Comparison of ENCODE assay signal across 8 mouse cellular contexts in genomic region chr2:32150562-32150923, GRCm38 (mm10). TPM values are rescaled to one million over a fixed set of nuclear protein-coding genes. Genes with fewer than 3 reads are reported as not detected.
DNase-seq lines count a peak whose midpoint lies in the region; ATAC-seq and TF ChIP-seq lines count a peak whose summit lies in the region.

No protein-coding gene starts in this region.

- peaks cover 31% of the 10 kb centered on the region for H3K4me1 ChIP-seq in heart, postnatal 0 days (ENCODE audit: control insufficient read depth, insufficient read depth)
- H3K4me1 ChIP-seq in ES-E14 (ENCODE audit: control insufficient read depth in 2 of 2, insufficient read depth in 2 of 2, low read length in 2 of 2, poor library complexity in 1 of 2), result peaks cover 5 to 33% of the 10 kb centered on the region in 2 experiments; a peak in 3 of 4 replicates
- peaks cover 53% of the 10 kb centered on the region for H3K4me1 ChIP-seq in hindbrain, embryonic 10.5 days (replicated peaks)
- H3K4me1 ChIP-seq in midbrain, embryonic 13.5 days (replicated peaks), result peaks cover 46% of the 10 kb centered on the region

- H3K4me3 ChIP-seq in heart, postnatal 0 days (ENCODE audit: low read depth, low read length), result peak overlapping the region; percentile 84
- peak overlapping the region; percentile 68 to 93 for H3K4me3 ChIP-seq in ES-E14 (ENCODE audit: insufficient read depth in 1 of 2, low read depth in 1 of 2, low read length in 2 of 2, poor library complexity in 1 of 2, severe bottlenecking in 1 of 2)
- H3K4me3 ChIP-seq in hindbrain, embryonic 10.5 days, result peak overlapping the region; percentile 96
- peak overlapping the region; percentile 92 for H3K4me3 ChIP-seq in midbrain, embryonic 13.5 days (replicated peaks)

- H3K36me3 ChIP-seq in heart, postnatal 0 days (replicated peaks; ENCODE audit: control insufficient read depth, insufficient read depth, low read length), result no peaks in the 10 kb centered on the region
- no peaks in the 10 kb centered on the region for H3K36me3 ChIP-seq in ES-E14 (ENCODE audit: control insufficient read depth, insufficient read depth, low read length, poor library complexity, severe bottlenecking)
- no peaks in the 10 kb centered on the region for H3K36me3 ChIP-seq in hindbrain, embryonic 10.5 days
- no peaks in the 10 kb centered on the region for H3K36me3 ChIP-seq in midbrain, embryonic 13.5 days

- ATAC-seq in heart, postnatal 0 days (ENCODE audit: insufficient read depth, low read depth), result no peak
- peak; percentile 81 for ATAC-seq in midbrain, embryonic 13.5 days
- ATAC-seq in cerebellum, adult (ENCODE audit: insufficient number of reproducible peaks, low FRiP score, low TSS enrichment), result no peak

- H3K27me3 ChIP-seq in heart, postnatal 0 days (ENCODE audit: control insufficient read depth, insufficient read depth, low read length), result no peaks in the 10 kb centered on the region
- no peaks in the 10 kb centered on the region for H3K27me3 ChIP-seq in hindbrain, embryonic 10.5 days (ENCODE audit: insufficient read depth, poor library complexity, severe bottlenecking)
- H3K27me3 ChIP-seq in midbrain, embryonic 13.5 days, result no peaks in the 10 kb centered on the region

- in situ Hi-C loops in ES-E14 (cut with MboI; ENCODE audit: low sequenced_read_pairs in 2 of 2, unreplicated experiment in 2 of 2), result no loop called here

- TF ChIP-seq CTCF in heart, postnatal 0 days (IDR thresholded peaks at IDR 0.05; ENCODE audit: low read depth), result no peak

- H3K9ac ChIP-seq in heart, postnatal 0 days (replicated peaks; ENCODE audit: low read depth, low read length), result peak overlapping the region; percentile 98
- peak overlapping the region; percentile 54 for H3K9ac ChIP-seq in ES-E14 (ENCODE audit: insufficient read depth, low read depth, low read length, poor library complexity, severe bottlenecking)
- peak overlapping the region; percentile 99 for H3K9ac ChIP-seq in midbrain, embryonic 13.5 days (replicated peaks)

- H3K4me2 ChIP-seq in heart, postnatal 0 days (ENCODE audit: low read depth, low read length), result peak overlapping the region; percentile 73
- H3K4me2 ChIP-seq in midbrain, embryonic 13.5 days (replicated peaks), result peak overlapping the region; percentile 100

- H3K9me3 ChIP-seq in heart, postnatal 0 days (replicated peaks; ENCODE audit: control insufficient read depth, low read length), result no peaks in the 10 kb centered on the region
- no peaks in the 10 kb centered on the region for H3K9me3 ChIP-seq in ES-E14 (ENCODE audit: control insufficient read depth, insufficient read depth, low read depth, low read length)
- no peaks in the 10 kb centered on the region for H3K9me3 ChIP-seq in hindbrain, embryonic 10.5 days
- no peaks in the 10 kb centered on the region for H3K9me3 ChIP-seq in midbrain, embryonic 13.5 days

- TF ChIP-seq EP300 in heart, postnatal 0 days (IDR thresholded peaks at IDR 0.05; ENCODE audit: low read depth), result no peak

- WGBS in heart, postnatal 0 days, result 8% methylated on average over 7 of the region's 7 CpGs
- 6% methylated on average over 7 of the region's 7 CpGs for WGBS in hindbrain, embryonic 10.5 days
- 3% methylated on average over 7 of the region's 7 CpGs for WGBS in midbrain, embryonic 13.5 days

- H3K27ac ChIP-seq in heart, postnatal 0 days (ENCODE audit: low read depth), result peak overlapping the region; percentile 97
- peak overlapping the region; percentile 24; the same call in 1 of the 2 replicates for H3K27ac ChIP-seq in ES-E14 (ENCODE audit: insufficient read depth, low read depth, low read length, poor library complexity, severe bottlenecking)
- peak overlapping the region; percentile 99 for H3K27ac ChIP-seq in hindbrain, embryonic 10.5 days
- peak overlapping the region; percentile 99 for H3K27ac ChIP-seq in midbrain, embryonic 13.5 days

- no peak for DNase-seq in heart, postnatal 0 days (ENCODE audit: low spot score)
- DNase-seq in heart, adult 9 months (ENCODE audit: low spot score in 2 of 2), result no peak
- no peak for DNase-seq in ES-E14 (ENCODE audit: low read depth, low spot score)
- no peak for DNase-seq in hindbrain, embryonic 10.5 days (ENCODE audit: low spot score)
- no peak for DNase-seq in frontal cortex, postnatal 14 days (ENCODE audit: low spot score in 2 of 2)
- no peak for DNase-seq in adrenal gland, postnatal 10 days

TF ChIP-seq in ES-E14, 5 proteins besides CTCF, POLR2A, EP300 and RAD21:
- TF ChIP-seq MAFK (IDR thresholded peaks at IDR 0.05; ENCODE audit: insufficient read depth, low read depth, low read length), result no peak
- TF ChIP-seq ZNF384 (IDR thresholded peaks at IDR 0.05; ENCODE audit: low read depth, low read length), result no peak
- TF ChIP-seq HCFC1 (IDR thresholded peaks at IDR 0.05; ENCODE audit: borderline replicate concordance, insufficient read depth, low read length), result no peak
- no peak for TF ChIP-seq CHD2 (IDR thresholded peaks at IDR 0.05; ENCODE audit: low read depth, low read length)
- no peak for TF ChIP-seq ZC3H11A (IDR thresholded peaks at IDR 0.05; ENCODE audit: borderline replicate concordance, low read depth, low read length)

RNA-seq across cellular contexts. Expression of gene Prrc2b, which starts 0.3 kb away (rescaled TPM):
- 66.5 and 74.1 TPM in 2 replicates for total RNA-seq in heart, postnatal 0 days (2014; rRNA removed; ENCODE audit: low replicate concordance)
- polyA plus RNA-seq in heart, postnatal 0 days (2015; fragmentation: Nextera tagmentation; extraction: Ambion mirVana), result 16.1 and 19.5 TPM in 2 replicates
- 75.1 and 88.5 TPM in 2 replicates for total RNA-seq in ES-E14 (2012; rRNA removed)
- polyA plus RNA-seq in hindbrain, embryonic 10.5 days (2016; fragmentation: Nextera tagmentation; extraction: Ambion mirVana), result 55.6 and 68.9 TPM in 2 replicates
- polyA plus RNA-seq in midbrain, embryonic 13.5 days (2015; fragmentation: Nextera tagmentation; extraction: Ambion mirVana), result 68.4 and 77.5 TPM in 2 replicates
- 100 to 1,000 TPM in 1 of 2 experiments, 10 to 100 TPM in 1; 83.4 to 102 TPM for total RNA-seq in adrenal gland, postnatal 10 days (2021)

RNA-seq across cellular contexts. Expression of gene Plpp7, which starts 55.2 kb away (rescaled TPM):
- total RNA-seq in heart, postnatal 0 days (2014; rRNA removed; ENCODE audit: low replicate concordance), result 30.7 and 56.3 TPM in 2 replicates
- 23.4 and 24.0 TPM in 2 replicates for polyA plus RNA-seq in heart, postnatal 0 days (2015; fragmentation: Nextera tagmentation; extraction: Ambion mirVana)
- 1.4 and 4.3 TPM in 2 replicates for total RNA-seq in ES-E14 (2012; rRNA removed)
- 7.6 and 7.9 TPM in 2 replicates for polyA plus RNA-seq in hindbrain, embryonic 10.5 days (2016; fragmentation: Nextera tagmentation; extraction: Ambion mirVana)
- 16.6 and 19.1 TPM in 2 replicates for polyA plus RNA-seq in midbrain, embryonic 13.5 days (2015; fragmentation: Nextera tagmentation; extraction: Ambion mirVana)
- 1 to 10 TPM; 3.9 to 8.6 TPM for total RNA-seq in adrenal gland, postnatal 10 days (2021)

Comparison
In these comparisons a context has a peak if more than half of its experiments do, and no peak if none do; other contexts are left out.
1. H3K27ac ChIP-seq: peak in every context shown above with its lines; median percentile 99 in hindbrain, embryonic 10.5 days; 99 in midbrain, embryonic 13.5 days; 97 in heart, postnatal 0 days; 24 in ES-E14.